Mouse (Mus musculus) kidney, adult 2 months (tissue): ENCODE data around the gene Tmem217.

Experiments used
- CTCF ChIP-seq: fragments of 200-500 bp; conservative IDR thresholded peaks from 2 replicates; pipeline ENCODE4 v1.5.1; 2011; ENCODE audit warnings: low read depth, mild to moderate bottlenecking, control low read depth, low read length, moderate library complexity, mixed read lengths; ENCODE audit not compliant: insufficient read depth, insufficient read length
- POLR2A ChIP-seq: fragments of 200-500 bp; IDR thresholded peaks from one replicate; pipeline ENCODE4 v1.6.1; 2011; ENCODE audit warnings: low read depth, low read length, control low read depth

DNA sequence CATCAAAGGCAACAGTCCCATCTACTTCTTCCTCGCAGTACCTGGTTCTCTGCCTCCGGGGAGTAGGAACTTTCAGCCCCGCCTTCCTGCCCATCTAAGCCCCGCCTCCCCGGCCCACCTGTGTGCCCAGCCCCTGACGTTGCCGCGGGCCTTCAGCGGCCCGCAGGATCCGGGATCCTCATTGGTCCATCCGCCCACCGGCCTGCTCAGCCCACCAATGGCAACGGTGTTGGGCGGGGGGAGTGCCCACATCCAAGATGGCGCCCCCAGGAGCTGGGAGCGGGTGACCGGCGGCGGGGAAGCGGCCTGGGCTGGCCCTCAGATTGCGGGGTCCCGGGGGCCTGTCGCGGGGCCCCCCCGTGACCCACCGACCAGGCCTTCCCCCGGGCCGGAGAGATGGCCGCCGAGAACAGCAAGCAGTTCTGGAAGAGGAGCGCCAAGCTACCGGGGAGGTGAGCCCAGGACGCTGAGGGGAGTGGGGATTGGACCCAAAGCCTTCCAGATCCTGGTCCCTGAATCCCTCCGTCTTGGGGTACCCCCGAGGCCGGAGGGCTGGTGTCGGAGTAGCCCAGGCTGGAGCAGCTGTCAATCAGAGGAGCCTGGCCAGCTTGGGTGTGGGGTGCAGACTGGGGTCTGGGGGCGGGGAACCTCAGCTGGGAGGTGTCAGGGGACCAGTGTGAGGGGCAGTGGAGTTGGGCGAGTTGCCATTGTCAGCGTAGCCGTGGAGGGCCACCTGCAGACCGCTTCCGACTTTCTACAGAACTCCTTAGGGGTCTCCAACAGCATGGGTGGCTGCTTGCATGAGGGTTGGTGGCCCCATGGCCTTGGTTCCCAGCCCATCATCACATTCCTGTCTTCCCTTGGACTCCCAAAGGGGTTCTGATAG lies 2.4 kb downstream of the Tmem217 start, which contains the start of the genes Gm17657 and Tbc1d22b:
- TF ChIP-seq CTCF, result no peak
- TF ChIP-seq POLR2A, result no peak
